Comparison of ENCODE assay signal across 8 mouse cellular contexts in genomic region chr19:43487429-43487828, GRCm38 (mm10). TPM values are rescaled to one million over a fixed set of nuclear protein-coding genes. Genes with fewer than 3 reads are reported as not detected.
DNase-seq lines count a peak whose midpoint lies in the region; ATAC-seq and TF ChIP-seq lines count a peak whose summit lies in the region.

No protein-coding gene starts in this region.

- no peak overlapping the region for H3K9ac ChIP-seq in heart, embryonic 12.5 days
- H3K9ac ChIP-seq in embryonic facial prominence, embryonic 14.5 days (ENCODE audit: low read depth, low read length) = no peak overlapping the region
- H3K9ac ChIP-seq in stomach, postnatal 0 days (ENCODE audit: low read length) = no peak overlapping the region

- peaks cover 18% of the 10 kb centered on the region for H3K27me3 ChIP-seq in heart, embryonic 12.5 days (replicated peaks)
- H3K27me3 ChIP-seq in embryonic facial prominence, embryonic 14.5 days (replicated peaks; ENCODE audit: control insufficient read depth, insufficient read depth, low read length) = no peaks in the 10 kb centered on the region
- no peaks in the 10 kb centered on the region for H3K27me3 ChIP-seq in stomach, postnatal 0 days (ENCODE audit: control insufficient read depth, insufficient read depth, low read length)

- no peaks in the 10 kb centered on the region for H3K4me1 ChIP-seq in heart, embryonic 12.5 days (replicated peaks)
- H3K4me1 ChIP-seq in embryonic facial prominence, embryonic 14.5 days (ENCODE audit: control insufficient read depth, insufficient read depth, low read length) = peaks cover 8% of the 10 kb centered on the region; the same call in 1 of the 2 replicates
- H3K4me1 ChIP-seq in stomach, postnatal 0 days (replicated peaks; ENCODE audit: control insufficient read depth, insufficient read depth) = no peaks in the 10 kb centered on the region

- DNase-seq in heart, postnatal 4 days = peak; percentile 54
- DNase-seq in urinary bladder, postnatal 14 days (ENCODE audit: low spot score) = peak; percentile 25
- no peak for DNase-seq in urinary bladder, adult 18-20 months (ENCODE audit: low spot score in 2 of 2)
- DNase-seq in embryonic facial prominence, embryonic 14.5 days (ENCODE audit: low spot score) = peak; percentile 46
- DNase-seq in stomach, postnatal 0 days (ENCODE audit: low spot score) = no peak
- no peak for DNase-seq in urinary bladder, postnatal 36 days (ENCODE audit: low spot score in 2 of 2)
- no peak for DNase-seq in frontal cortex, postnatal 25 days (ENCODE audit: low spot score in 2 of 2)

- 31% methylated on average over 3 of the region's 3 CpGs for WGBS in heart, embryonic 12.5 days
- 34% methylated on average over 3 of the region's 3 CpGs for WGBS in embryonic facial prominence, embryonic 14.5 days
- 41% methylated on average over 3 of the region's 3 CpGs for WGBS in stomach, postnatal 0 days

- no peaks in the 10 kb centered on the region for H3K36me3 ChIP-seq in heart, embryonic 12.5 days
- H3K36me3 ChIP-seq in embryonic facial prominence, embryonic 14.5 days (ENCODE audit: control insufficient read depth, insufficient read depth, low read length) = no peaks in the 10 kb centered on the region
- H3K36me3 ChIP-seq in stomach, postnatal 0 days (ENCODE audit: control insufficient read depth, insufficient read depth, low read length) = no peaks in the 10 kb centered on the region

- no peak overlapping the region for H3K4me2 ChIP-seq in heart, embryonic 12.5 days
- no peak overlapping the region for H3K4me2 ChIP-seq in embryonic facial prominence, embryonic 14.5 days (ENCODE audit: low read depth, low read length)
- no peak overlapping the region for H3K4me2 ChIP-seq in stomach, postnatal 0 days (replicated peaks; ENCODE audit: low read depth)

- H3K4me3 ChIP-seq in heart, embryonic 12.5 days = no peak overlapping the region
- H3K4me3 ChIP-seq in embryonic facial prominence, embryonic 14.5 days (ENCODE audit: low read depth, low read length) = no peak overlapping the region
- H3K4me3 ChIP-seq in stomach, postnatal 0 days (ENCODE audit: low read depth, low read length) = no peak overlapping the region

- TF ChIP-seq CTCF in stomach, postnatal 0 days (IDR thresholded peaks at IDR 0.05; ENCODE audit: low read depth) = peak; percentile 76

- no peak overlapping the region for H3K27ac ChIP-seq in heart, embryonic 12.5 days (ENCODE audit: poor library complexity, severe bottlenecking)
- no peak overlapping the region for H3K27ac ChIP-seq in embryonic facial prominence, embryonic 14.5 days (replicated peaks; ENCODE audit: low read depth, low read length)
- H3K27ac ChIP-seq in stomach, postnatal 0 days (replicated peaks) = no peak overlapping the region

- H3K9me3 ChIP-seq in heart, embryonic 12.5 days (replicated peaks) = no peaks in the 10 kb centered on the region
- no peaks in the 10 kb centered on the region for H3K9me3 ChIP-seq in embryonic facial prominence, embryonic 14.5 days (ENCODE audit: control insufficient read depth, low read length)
- no peaks in the 10 kb centered on the region for H3K9me3 ChIP-seq in stomach, postnatal 0 days (ENCODE audit: control insufficient read depth, low read length)

- ATAC-seq in heart, embryonic 12.5 days (ENCODE audit: insufficient number of reproducible peaks, low FRiP score) = no peak
- ATAC-seq in embryonic facial prominence, embryonic 14.5 days (ENCODE audit: low read depth) = no peak
- no peak for ATAC-seq in stomach, postnatal 0 days (ENCODE audit: low FRiP score, low TSS enrichment)

- TF ChIP-seq EP300 in stomach, postnatal 0 days (optimal IDR thresholded peaks at IDR 0.05) = no peak

RNA-seq across cellular contexts. Expression of gene Got1, which starts 37.0 kb away (rescaled TPM):
- 100 to 1,000 TPM; 341 to 353 TPM for total RNA-seq in heart, postnatal 4 days (2021)
- polyA plus RNA-seq in heart, embryonic 12.5 days (2016; fragmentation: Nextera tagmentation; extraction: Ambion mirVana) = 180 and 181 TPM in 2 replicates
- 33.1 and 34.4 TPM in 2 replicates for polyA plus RNA-seq in embryonic facial prominence, embryonic 14.5 days (2014; fragmentation: Nextera tagmentation; extraction: Ambion mirVana)
- 49.3 and 51.1 TPM in 2 replicates for polyA plus RNA-seq in stomach, postnatal 0 days (2015; fragmentation: Nextera tagmentation; extraction: Ambion mirVana)

RNA-seq across cellular contexts. Expression of gene Cnnm1, which starts 47.2 kb away (rescaled TPM):
- total RNA-seq in heart, postnatal 4 days (2021) = under 1 TPM; 0.10 to 0.11 TPM
- polyA plus RNA-seq in heart, embryonic 12.5 days (2016; fragmentation: Nextera tagmentation; extraction: Ambion mirVana) = 0.06 and 0.12 TPM in 2 replicates
- 0.96 and 1.4 TPM in 2 replicates for polyA plus RNA-seq in embryonic facial prominence, embryonic 14.5 days (2014; fragmentation: Nextera tagmentation; extraction: Ambion mirVana)
- 0.47 and 0.56 TPM in 2 replicates for polyA plus RNA-seq in stomach, postnatal 0 days (2015; fragmentation: Nextera tagmentation; extraction: Ambion mirVana)

Comparison
In these comparisons a context has a peak if more than half of its experiments do, and no peak if none do; other contexts are left out.
1. DNase-seq: peak in heart, postnatal 4 days (single experiment), urinary bladder, postnatal 14 days (single experiment) and embryonic facial prominence, embryonic 14.5 days (single experiment); none in urinary bladder, adult 18-20 months (0 of 2), stomach, postnatal 0 days (single experiment), urinary bladder, postnatal 36 days (0 of 2) and frontal cortex, postnatal 25 days (0 of 2).